Mouse (Mus musculus) left cerebral cortex, adult 8-10 months (tissue): ENCODE data around the gene Garem2. TPM values are rescaled to one million over a fixed set of nuclear protein-coding genes. Genes with fewer than 3 reads are reported as not detected.

Source experiments
- DNase-seq, 2 experiments: peaks; one replicate each; pipeline ENCODE4 v3.0.0; 2022; ENCODE audit warnings: low spot score in 2 of 2
- total RNA-seq, 4 experiments: library from RNA; stranded (reverse); gene quantifications; 2 replicates each; pipeline ENCODE4 v1.2.4; 2022

The Garem2 gene
- total RNA-seq, 4 experiments from 2014 or later: 12.2 to 14.9 (median 12.7) TPM

- no peak for DNase-seq
Observed at GRCm38 (mm10) chr5:30152007-30152406, 47.0 kb downstream of the Garem2 start.

GRCm38 (mm10) chr5:30152413-30152812 lies 47.5 kb downstream of the Garem2 start:
- DNase-seq: no peak

- DNase-seq: no peak
Observed at GRCm38 (mm10) chr5:30153222-30153621, 48.3 kb downstream of the Garem2 start.

- DNase-seq: no peak
Observed at GRCm38 (mm10) chr5:30154013-30154412, 49.1 kb downstream of the Garem2 start.

- DNase-seq: peak; percentile 91 to 94
Observed at GRCm38 (mm10) chr5:30154474-30155394, 49.8 kb downstream of the Garem2 start, which contains the start of the genes Hadha and Hadhb. Gene Hadha, minus strand, starts transcription at chr5:30155162. Gene Hadhb, plus strand, starts transcription at chr5:30155248.

GRCm38 (mm10) chr5:30155395-30155792 lies 50.4 kb downstream of the Garem2 start:
- DNase-seq: no peak

- no peak for DNase-seq
Observed at GRCm38 (mm10) chr5:30155821-30156629, 51.1 kb downstream of the Garem2 start.

GRCm38 (mm10) chr5:30159601-30160000 lies 54.6 kb downstream of the Garem2 start:
- no peak for DNase-seq

- DNase-seq: no peak
Observed at GRCm38 (mm10) chr5:30161836-30162235, 56.9 kb downstream of the Garem2 start.

- no peak for DNase-seq
Observed at GRCm38 (mm10) chr5:30162339-30162738, 57.4 kb downstream of the Garem2 start.

GRCm38 (mm10) chr5:30165234-30165946 lies 60.4 kb downstream of the Garem2 start:
- no peak for DNase-seq

Other genes starting within 250 kb of the Garem2 start
- not detected for gene Il6, start 92.0 kb upstream of the Garem2 start, total RNA-seq
- 1 to 10 TPM; 2.1 to 4.6 (median 2.9) TPM for gene Tyms, start 31.5 kb upstream of the Garem2 start, total RNA-seq
- 1 to 10 TPM; 1.1 to 2.1 (median 1.4) TPM for gene 3110082J24Rik, start 925 bp downstream of the Garem2 start, total RNA-seq
- gene Hadha, start 50.0 kb downstream of the Garem2 start, total RNA-seq: 10 to 100 TPM; 65.3 to 74.6 (median 68.4) TPM
- 100 to 1,000 TPM in 1 of 4 experiments, 10 to 100 TPM in 3; 88.5 to 103 (median 92.6) TPM for gene Hadhb, start 50.1 kb downstream of the Garem2 start, total RNA-seq
- not detected for gene Adgrf3, start 100.6 kb downstream of the Garem2 start, total RNA-seq
- gene Selenoi, start 127.4 kb downstream of the Garem2 start, total RNA-seq: 10 to 100 TPM; 37.8 to 62.2 (median 48.9) TPM
- gene Drc1, start 176.2 kb downstream of the Garem2 start, total RNA-seq: 10 to 100 TPM; 11.7 to 13.3 (median 12.7) TPM